Mouse (Mus musculus): Measurements from ENCODE around the gene Elf2.
"Not testable (repeated sequence)": the region's sequence is repeated elsewhere in the genome, so short reads cannot be mapped to it uniquely, and the experiment has no call there.

Gene Elf2

GRCm38 (mm10) chr3:51358660-51359557 lies 18.4 kb upstream of the Elf2 start:
- DNase-seq: no peak

GRCm38 (mm10) chr3:51358181-51358580 lies 17.7 kb upstream of the Elf2 start:
- peak; percentile 42 for DNase-seq

- DNase-seq: no peak
These were observed 17.2 kb upstream of the Elf2 start for GRCm38 (mm10) chr3:51357624-51358023.

- DNase-seq: no peak
These were observed 16.6 kb upstream of the Elf2 start for GRCm38 (mm10) chr3:51357078-51357477.

- DNase-seq: not testable (repeated sequence)
These were observed 14.5 kb upstream of the Elf2 start for GRCm38 (mm10) chr3:51354956-51355355.

GRCm38 (mm10) chr3:51354034-51354427 lies 13.6 kb upstream of the Elf2 start:
- no peak for DNase-seq

- no peak for DNase-seq
These were observed 13.0 kb upstream of the Elf2 start for GRCm38 (mm10) chr3:51353325-51354033.

GRCm38 (mm10) chr3:51350806-51351205 lies 10.3 kb upstream of the Elf2 start:
- no peak for DNase-seq

- DNase-seq: no peak
These were observed 8.3 kb upstream of the Elf2 start for GRCm38 (mm10) chr3:51348646-51349238.

GRCm38 (mm10) chr3:51345017-51345416 lies 4.6 kb upstream of the Elf2 start:
- not testable (repeated sequence) for DNase-seq

- DNase-seq: not testable (repeated sequence)
These were observed 3.7 kb upstream of the Elf2 start for GRCm38 (mm10) chr3:51344182-51344581.

- no peak for DNase-seq
These were observed 2.8 kb upstream of the Elf2 start for GRCm38 (mm10) chr3:51343260-51343659.

GRCm38 (mm10) chr3:51342152-51342551 lies 1.7 kb upstream of the Elf2 start:
- no peak for DNase-seq

- DNase-seq: peak; percentile 81
These were observed 1.0 kb upstream of the Elf2 start for GRCm38 (mm10) chr3:51341268-51342081.

- no peak for DNase-seq
These were observed 520 bp downstream of the Elf2 start for GRCm38 (mm10) chr3:51339734-51340551.

GRCm38 (mm10) chr3:51339378-51339733 lies 1.1 kb downstream of the Elf2 start:
- no peak for DNase-seq

- no peak for DNase-seq
These were observed 5.1 kb downstream of the Elf2 start for GRCm38 (mm10) chr3:51335378-51335777.

GRCm38 (mm10) chr3:51333950-51334349 lies 6.5 kb downstream of the Elf2 start:
- DNase-seq: no peak

- DNase-seq: no peak
These were observed 7.1 kb downstream of the Elf2 start for GRCm38 (mm10) chr3:51333234-51333889.

- no peak for DNase-seq
These were observed 10.4 kb downstream of the Elf2 start for GRCm38 (mm10) chr3:51330086-51330485.

- no peak for DNase-seq
These were observed 11.9 kb downstream of the Elf2 start for GRCm38 (mm10) chr3:51328546-51328945.

All from cerebellum, adult 8-10 months (tissue).